Mouse (Mus musculus) mouse embryonic stem cell (cell line): ENCODE measurements around the gene Mrpl4.

Experiments used
- in situ Hi-C, 2 experiments: fragments of 300-500 bp; cut with MboI; formaldehyde crosslinking; loops; 1 replicate in 1 of 2; 3 replicates in 1 of 2; pipeline ENCODE4 v1.14.3; 2019 to 2020; ENCODE audit warnings: low sequenced_read_pairs in 2 of 2, low pct_unique_long_range_greater_than_20kb in 1 of 2, mixed read lengths in 1 of 2; ENCODE audit not compliant: unreplicated experiment in 1 of 2

The Mrpl4 gene

DNA sequence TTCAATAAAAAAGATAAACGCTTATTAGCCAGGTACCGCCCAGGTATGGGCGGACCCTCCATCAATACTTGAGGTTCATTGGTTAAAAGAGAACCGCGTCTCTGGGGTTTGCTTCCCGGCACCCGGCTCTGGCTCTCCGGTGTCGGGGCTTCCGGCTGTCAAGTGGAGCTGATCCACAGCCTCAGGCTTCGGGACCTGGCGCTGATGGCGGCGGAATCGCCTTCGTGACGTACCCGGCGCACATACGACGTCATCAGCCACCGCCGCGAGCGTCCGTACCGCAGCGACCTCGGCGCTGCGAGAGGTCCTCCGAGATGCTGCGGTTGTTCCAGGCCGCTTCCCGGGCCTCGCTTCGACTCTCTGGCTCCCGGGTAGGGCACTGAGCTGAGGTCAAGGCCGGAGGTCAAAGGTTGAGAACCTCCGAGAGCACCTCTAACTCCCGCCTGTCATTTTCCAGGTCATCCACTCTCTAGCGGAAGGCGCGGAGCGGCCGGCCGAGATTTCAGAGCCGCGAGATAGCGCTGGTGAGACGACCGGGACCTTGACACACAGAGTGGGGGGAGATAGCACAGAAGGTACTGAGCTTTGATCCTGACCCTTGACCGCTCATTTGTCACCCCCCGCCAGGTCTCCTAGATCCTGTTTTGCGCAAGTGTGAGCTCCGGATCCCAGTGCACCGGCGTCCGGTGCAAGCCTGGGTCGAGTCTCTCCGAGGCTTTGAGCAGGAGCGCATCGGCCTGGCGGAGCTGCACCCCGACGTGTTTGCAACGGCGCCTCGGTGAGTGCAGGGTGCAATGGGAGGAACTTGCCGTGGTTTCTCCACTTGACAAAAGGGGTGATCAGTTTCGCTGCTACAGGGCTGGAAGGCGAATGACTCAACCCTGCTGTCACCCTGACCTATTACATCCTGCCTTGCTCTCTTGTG is at the start of gene Mrpl4:
Gene Mrpl4 (plus strand): TSS at position 112 of the 925 bp plus-strand sequence.
- in situ Hi-C loops, result loop anchor here in 1 of 2 experiments (5.0 kb wide), 2 partner anchors 56 to 101 kb away; no protein-coding TSS in a partner anchor

DNA sequence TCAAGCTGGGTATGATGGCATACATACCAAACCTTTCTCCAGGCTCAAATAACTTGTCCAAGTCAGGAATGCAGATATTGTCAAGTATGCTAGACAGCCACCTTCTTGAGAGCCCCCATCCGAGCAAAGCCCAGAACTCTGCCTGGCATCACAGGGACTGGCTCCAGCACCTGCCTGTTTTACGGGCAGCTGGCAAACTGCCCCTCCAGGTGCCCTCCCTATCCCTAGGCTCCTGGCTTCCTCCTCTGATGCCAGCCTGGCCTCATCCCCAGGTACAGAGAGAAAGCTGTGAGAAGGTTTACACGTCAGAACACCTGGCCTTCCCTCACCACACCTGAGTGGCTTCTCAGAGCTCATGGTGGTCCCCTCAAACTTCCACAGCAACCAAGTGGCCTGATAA is 45.5 kb upstream of the Mrpl4 start:
- in situ Hi-C loops, result no loop called here

DNA sequence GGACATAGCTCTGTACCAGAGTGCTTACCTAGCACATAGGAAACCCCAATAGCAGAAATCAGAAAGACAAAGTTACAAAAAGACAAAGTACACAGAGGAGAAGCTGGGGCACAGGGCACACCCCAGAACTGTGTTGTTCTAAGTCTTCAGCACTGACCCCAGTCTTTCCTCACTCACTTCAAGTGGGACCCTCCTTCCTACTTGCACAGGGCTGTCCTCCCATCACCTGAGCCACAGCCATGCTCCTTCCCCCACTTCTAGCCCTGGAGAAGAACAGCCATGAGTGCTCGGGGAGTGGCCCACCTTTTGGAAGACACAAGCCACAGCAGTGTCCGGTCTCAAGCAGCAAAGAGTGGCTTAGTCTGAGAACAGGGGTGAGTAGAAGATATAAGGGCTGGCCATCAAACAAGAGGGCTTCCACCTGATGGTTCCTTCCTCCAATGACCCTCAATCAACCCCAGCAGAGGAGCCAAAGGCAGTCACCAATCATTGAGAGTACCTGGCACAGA is 43.1 kb upstream of the Mrpl4 start, which contains the start of gene Dnmt1:
Gene Dnmt1 (minus strand): TSS at position 459 of the 509 bp plus-strand sequence.
- in situ Hi-C loops, result no loop called here

DNA sequence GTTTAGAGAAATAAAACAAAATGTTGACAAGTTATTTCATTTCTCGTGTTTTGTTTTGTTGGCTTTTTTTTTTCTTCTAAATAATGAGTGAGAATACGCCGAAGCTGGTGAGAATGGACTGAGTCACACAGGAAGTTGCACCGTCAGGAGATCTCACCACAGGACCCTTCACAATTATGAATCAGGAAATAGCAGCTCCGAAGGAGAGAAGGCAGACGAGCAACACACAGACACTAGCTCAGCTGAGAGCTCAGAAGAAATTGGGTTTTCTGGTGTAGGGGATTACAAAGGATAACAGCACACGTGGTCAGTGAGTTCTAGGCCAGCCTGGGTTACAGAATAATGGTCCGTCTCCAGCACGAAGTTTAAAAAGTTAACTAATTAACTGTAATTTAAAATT is 41.0 kb upstream of the Mrpl4 start:
- in situ Hi-C loops, result no loop called here

DNA sequence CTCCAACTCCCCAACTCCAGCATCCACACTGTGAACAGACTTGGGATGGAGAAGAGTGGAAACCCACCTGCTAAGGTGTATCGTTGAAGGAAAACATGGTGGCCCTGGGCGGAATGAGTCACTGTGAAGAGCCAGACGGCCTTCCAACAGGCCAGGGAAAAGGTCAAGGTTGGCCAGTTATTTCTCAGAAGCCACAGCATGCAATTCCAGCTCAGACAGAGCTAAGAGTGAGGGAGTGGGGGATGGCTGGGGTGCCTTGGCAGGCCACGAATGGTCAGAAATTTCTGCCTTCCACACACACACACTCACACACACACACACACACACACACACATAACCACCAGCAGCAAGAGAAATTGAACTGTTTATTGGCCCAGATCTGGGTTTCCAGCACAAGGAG is 36.9 kb upstream of the Mrpl4 start:
- in situ Hi-C loops, result no loop called here

DNA sequence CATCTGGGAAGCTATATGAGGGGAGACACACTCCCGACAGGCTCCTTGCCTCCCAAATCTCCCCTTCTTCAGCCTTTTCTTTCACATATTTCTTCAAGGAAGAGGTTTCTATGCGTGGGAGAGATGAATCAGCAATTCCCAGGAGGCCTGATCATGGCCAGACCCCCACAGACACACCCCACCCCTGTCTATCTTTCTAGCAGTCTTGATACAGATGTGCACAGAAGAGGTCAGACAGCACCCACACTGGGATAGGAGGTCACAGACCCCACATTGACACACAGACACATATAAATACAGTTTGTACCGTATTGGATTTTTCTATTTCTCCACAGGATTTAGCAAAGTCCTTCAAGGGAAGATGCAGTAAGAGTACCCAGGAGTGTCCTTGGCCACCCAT is 36.5 kb upstream of the Mrpl4 start:
- in situ Hi-C loops, result no loop called here

DNA sequence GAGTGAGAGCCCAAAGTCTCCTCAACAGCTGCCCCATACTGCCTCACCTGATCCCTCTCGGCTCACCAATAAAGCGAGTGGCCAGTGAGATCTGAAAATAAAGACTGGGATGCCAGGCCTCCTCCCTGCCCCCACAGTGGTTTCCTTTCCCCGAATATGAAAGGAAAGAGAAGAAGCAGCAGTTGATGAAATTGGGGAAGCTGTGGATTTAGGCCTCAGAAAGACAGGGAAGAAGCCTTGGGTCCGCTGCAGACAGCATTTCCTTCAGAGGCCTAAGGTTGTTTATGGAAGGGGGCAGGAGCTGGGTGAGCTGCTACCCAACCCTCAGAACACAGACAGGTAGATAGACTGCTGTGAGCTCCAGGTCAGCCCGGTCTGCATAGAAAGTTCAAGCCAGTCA is 35.8 kb upstream of the Mrpl4 start:
- in situ Hi-C loops, result no loop called here

DNA sequence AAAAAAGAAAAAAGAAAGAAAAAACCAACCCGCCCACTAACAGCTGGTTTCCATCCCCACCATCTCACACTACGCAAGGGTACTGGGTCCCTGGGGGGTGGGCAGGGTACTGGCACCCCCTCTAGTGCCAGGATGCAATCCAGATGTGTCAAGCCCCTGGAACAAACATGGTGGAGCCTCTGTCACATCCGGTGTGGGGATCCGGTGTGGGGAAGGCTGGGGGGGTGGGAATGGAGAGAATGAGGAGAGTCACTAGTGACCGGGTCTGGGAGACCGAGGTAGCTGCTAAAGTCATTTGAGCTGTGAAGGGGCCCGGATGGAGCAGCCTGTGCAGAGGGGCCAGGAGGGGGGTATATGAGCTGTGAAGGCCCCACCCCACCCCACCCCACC is 30.8 kb upstream of the Mrpl4 start:
- in situ Hi-C loops, result no loop called here

DNA sequence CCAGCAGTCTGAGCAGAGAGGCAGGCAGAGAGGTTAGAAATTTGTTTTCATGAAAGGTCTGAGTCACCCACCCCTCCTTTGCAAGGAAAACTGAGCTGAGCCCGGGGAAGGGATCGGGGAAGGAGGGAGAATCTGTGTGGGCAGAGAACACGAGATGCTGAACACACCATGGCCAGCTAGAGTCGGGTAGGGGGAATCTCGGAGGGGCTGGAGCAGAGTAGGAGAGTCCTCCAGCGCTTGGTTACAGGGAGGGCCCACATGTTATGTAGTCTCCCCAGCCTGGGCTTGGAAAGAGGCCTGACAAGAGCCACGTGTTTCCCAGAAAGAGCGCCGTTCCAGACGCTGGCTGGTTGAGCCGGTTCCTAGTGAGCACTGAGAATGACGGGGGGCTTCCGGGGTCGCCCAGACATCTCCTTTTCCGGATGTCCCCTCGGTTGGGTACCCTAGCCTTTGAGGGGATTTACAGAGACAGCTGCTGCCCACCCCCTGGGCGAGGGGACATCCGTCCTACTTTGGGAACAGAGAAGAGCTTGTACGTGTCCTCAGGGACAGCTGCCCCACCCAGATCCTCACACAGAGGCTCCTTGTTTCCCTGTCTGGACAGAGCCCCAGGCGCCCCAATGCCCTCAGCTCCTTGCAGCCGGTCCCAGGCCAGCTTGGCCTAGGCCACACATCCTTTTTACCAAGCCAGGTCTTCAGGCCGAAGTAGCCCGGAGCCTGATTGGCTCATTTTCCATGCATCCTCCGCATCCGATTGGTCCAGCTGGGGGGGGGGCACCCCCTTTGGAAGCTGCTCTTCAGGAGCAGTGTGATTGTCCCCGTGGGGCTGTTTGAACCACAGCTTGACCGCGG is 30.2 kb upstream of the Mrpl4 start:
- in situ Hi-C loops, result no loop called here

DNA sequence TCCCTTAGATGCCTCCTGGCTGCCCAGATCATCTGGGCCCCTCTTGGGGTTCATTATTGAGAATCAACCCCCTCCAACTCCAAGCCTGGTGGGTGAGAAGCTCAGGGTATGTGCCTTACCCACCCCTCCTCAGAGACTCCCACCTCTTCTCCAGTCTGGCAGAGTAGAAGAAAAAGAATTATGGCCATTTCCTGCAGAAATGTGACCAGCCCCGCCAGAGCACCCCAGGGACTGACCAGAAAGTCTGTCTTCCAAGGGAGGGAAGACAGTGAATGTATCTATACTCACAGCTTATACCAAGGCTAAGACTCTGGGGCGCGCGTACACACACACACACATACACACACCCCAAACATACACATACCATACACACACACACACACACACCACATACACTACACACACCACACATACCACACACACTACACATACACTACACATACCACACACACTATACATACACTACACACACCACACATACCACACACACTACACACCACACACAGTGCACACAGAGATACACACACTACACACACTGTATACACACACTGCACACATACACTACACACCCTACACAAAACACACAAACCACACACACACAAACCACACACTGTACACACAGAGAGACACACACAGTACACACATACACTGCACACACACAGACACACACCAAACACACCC is 29.4 kb upstream of the Mrpl4 start:
- in situ Hi-C loops, result no loop called here

DNA sequence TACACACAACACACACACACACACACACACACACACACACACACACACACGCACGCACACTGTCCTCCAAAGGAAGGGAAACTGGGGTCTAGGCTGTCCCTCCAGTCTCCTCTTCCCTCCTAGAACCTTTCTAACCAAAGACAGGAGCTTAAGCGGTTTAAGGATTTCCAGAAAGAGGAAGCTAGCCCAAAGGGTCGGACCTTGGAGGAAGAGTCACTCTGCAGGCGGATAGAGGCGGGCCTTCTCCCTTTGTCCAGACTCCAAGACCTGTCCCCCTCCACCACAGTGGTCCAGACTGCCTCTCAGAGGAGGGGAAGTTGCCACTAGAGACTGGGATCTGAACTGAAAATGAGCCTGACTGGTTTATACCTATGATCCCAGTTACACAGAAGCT is 28.9 kb upstream of the Mrpl4 start:
- in situ Hi-C loops, result no loop called here

DNA sequence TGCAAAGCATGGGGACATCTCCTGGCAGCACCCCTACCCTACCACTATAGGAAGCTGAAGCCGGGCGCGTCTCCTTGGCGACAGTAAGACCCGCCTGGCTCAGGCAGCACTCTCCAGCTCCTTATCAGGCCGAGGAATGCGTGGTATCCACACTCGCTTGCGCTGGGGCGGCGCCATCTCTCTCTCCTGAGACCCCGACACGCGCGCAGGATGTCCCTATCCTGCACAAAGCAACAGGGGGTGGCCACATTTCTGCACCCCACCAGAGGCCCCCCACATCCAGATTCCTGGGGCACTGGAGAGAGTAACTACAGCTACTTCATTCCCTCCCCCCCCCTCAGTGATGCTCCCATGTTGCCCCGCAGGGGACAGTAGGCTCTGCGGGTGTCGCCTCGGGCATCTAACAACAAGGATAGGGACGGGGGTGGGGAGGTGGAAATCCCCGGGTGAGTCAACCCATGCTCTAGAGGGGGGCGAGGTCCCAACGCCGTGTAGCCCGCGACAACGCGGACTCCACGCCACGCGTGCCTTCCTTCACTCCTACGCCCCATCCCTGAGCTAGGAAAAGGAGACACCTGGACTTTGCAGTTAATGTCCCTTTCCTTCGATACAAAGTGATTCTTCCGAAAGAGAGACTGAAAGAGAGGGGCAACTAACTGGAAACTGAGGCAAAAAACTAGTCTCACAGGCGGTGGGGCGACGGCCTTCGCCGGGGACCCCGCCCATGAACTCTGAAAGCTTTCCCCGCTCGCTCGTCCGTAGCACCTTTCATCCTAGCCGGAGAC is 26.9 kb upstream of the Mrpl4 start:
- in situ Hi-C loops, result loop anchor here in 1 of 2 experiments (25.0 kb wide), 1 partner anchor 238 kb away; the partner anchor contains the start of gene Olfm2

DNA sequence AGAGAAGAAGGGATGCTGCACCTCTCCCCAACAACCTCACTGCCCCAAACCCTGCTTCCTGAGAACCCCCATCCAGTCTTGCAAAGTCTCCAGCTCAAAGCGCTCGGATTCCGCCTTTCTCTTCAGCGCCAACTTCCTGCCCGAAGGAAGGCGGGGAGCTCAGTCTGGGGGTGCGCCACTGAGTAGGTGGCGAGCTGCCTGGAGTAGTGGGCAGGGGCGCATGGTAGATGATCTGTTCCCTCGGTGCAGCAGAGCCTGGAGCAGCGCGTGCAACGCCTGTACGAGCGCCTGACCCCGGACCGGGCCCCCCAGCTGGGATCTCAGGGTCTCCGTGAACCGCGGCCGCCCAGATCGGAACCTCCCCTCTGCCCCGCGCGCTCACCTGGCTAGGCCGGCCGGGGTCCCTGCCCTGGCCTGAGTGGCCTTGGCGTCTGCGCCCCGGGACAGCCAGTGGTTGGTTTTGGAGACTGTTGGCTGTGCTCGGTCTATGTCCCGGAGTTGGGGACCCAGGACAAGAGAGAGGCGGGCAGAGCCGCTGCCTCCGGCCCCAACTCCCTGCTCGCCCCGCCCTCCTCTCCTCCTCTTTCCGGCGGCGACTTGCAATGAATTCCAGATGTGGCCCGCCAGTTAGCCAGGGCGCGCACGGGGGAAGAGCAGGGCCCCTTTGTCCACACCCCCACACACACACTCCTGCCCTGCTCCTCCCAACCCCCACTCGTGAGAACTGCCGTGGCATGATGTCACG is 26.1 kb upstream of the Mrpl4 start, which contains the start of gene S1pr2:
Gene S1pr2 (minus strand): TSS at position 566 of the 745 bp plus-strand sequence.
- in situ Hi-C loops, result loop anchor here in 1 of 2 experiments (25.0 kb wide), 1 partner anchor 239 kb away; the partner anchor contains the start of gene Olfm2

DNA sequence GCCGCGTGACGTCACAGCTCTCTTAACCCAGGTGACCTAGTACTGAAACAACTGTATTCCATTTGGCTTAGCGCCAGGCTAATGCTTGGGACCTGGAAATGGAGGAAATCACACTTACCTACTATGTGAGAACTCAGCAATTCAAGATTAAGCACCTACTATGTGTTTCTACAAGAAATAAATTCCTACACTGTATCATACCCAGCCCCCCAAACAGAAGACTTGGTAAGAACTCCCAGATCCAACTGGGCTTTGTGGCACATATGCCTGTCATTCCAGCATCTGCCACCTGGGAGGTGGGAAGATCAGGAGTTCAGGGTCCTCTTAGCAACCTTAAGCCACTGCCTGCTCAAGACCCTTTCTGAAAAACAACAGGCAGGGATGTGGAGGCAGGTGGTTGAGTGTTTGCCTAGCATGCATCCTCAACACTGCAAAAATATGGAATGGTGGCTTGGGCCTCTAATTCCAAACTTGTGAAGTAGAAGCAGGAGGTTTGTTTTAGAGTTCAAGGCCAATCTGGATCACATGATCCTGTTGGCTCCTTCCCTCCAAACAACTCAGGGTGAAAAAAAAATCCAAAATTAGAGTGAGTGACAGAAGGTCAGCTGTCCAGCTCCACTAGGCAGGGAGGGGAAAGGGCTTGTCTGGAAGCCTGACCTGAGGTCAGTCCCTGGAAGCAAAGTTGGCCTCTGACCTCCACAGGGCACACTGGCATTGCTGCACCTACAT is 25.4 kb upstream of the Mrpl4 start:
- in situ Hi-C loops, result loop anchor here in 1 of 2 experiments (25.0 kb wide), 1 partner anchor 240 kb away; the partner anchor contains the start of gene Olfm2

DNA sequence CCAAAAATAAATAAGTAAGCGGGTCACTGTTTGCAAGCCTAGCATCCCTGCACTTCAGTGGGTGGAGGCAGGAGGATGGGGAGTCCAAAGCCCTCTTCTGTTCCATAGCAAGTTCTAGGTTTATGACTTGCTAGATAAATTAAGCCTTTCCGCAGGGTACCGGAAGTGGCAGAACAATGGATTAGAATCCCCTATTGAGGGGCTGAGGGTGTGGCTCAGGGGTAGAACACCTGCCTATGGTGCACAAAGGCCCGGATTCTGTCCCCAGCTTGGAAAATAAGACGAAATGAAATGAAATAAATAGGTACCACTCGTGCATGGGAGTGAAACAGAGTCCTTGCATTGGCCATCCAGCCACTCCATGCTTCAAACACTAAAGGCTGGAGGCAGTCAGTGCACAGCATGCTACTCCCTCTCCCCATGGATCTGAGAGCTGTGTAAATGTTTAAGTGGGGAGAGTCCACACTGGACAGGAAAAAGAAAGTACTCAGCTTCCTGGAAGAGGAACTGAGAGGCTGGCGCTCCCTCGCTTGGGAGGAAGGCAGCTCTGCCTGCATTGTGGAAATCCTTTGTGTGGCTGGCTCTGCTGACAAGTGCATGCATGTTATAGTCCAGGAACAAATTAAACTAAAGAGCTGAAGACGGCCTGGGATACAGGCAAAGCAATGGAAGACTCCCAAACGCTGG is 24.0 kb upstream of the Mrpl4 start:
- in situ Hi-C loops, result loop anchor here in 1 of 2 experiments (25.0 kb wide), 1 partner anchor 241 kb away; the partner anchor contains the start of gene Olfm2

DNA sequence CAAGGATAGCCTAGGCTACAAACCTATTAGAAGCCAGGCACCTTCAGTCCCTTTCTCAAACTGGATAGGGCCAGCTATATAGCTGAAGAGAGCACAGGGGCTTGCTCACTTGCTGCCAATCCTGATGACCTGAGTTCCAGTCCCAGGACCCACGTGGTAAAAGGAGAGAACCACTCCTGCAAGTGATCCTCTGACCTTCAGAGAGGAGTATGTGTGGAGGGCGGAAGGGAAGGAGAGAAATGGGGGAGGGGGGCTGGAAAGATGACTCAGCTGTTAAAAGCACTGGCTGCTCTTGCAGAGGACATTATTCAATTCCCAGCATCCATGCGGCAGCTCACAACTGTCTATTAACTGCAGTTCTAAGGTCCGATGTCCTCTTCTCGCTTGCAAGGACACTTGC is 23.4 kb upstream of the Mrpl4 start:
- in situ Hi-C loops, result loop anchor here in 1 of 2 experiments (25.0 kb wide), 1 partner anchor 242 kb away; the partner anchor contains the start of gene Olfm2
